Mouse (Mus musculus) testis, adult 10 weeks (tissue): ENCODE data around the gene Il20rb. TPM values are rescaled to one million over a fixed set of nuclear protein-coding genes. Genes with fewer than 3 reads are reported as not detected.

Source experiments
- polyA plus RNA-seq: library from polyadenylated mRNA; stranded (reverse); fragments of 350-450 nt; fragmentation: Illumina TruSeq; extraction: RNeasy Lipid Tissue Mini Kit (QIAGEN cat#74804); gene quantifications from one replicate; pipeline ENCODE4 v1.2.3, GENCODE M21; 2014; ENCODE audit warnings: low read depth, low replicate concordance

The Il20rb gene
- polyA plus RNA-seq, result 0.45 TPM

DNA sequence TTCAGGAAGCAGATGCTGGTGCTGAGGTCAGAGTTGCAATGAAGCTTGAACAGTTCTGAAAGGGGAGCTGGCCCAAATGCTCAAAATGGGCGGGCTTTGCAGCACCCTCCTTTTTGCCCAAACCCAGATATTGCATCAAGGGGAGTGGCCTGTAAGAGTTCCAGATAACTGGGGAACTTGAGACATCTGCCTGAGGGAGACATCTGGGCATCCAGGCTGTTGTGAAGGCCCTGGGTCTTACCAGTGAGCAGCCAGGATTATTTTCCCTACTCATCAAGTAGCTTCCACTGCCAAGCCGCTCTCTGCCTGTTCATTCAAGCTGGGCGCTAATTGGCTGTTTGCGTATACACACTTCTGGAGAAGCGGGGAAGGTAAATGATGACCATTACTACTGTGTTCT, at the start of gene Il20rb:
Il20rb (minus strand) TSS at position 358 of the 400 bp plus-strand sequence.

Other genes with a start within 250 kb of the Il20rb start
- 157 TPM for gene Nck1, start 59.3 kb upstream of the Il20rb start, polyA plus RNA-seq
- gene Slc35g2, start 84.3 kb upstream of the Il20rb start, polyA plus RNA-seq, result 2.0 TPM
- 61.0 TPM for gene Stag1, start 111.0 kb upstream of the Il20rb start, polyA plus RNA-seq